Mouse (Mus musculus): ENCODE measurements around the gene Wbp2.

- TF ChIP-seq POLR2A (IDR thresholded peaks at IDR 0.05; ENCODE audit: insufficient read depth, low read depth, low read length) (no peak), CTCF (IDR thresholded peaks at IDR 0.05; ENCODE audit: insufficient read depth, low read depth, low read length) (no peak)
These were observed 46.2 kb downstream of the Wbp2 start for GRCm38 (mm10) chr11:116040593-116040992.

Data from olfactory bulb, adult 2 months (tissue).